Mouse (Mus musculus): ENCODE measurements around the gene Idh3a.
"Not testable (repeated sequence)": the region's sequence is repeated elsewhere in the genome, so short reads cannot be mapped to it uniquely, and the experiment has no call there.

Gene Idh3a

GRCm38 (mm10) chr9:54587863-54588262 lies 1.7 kb downstream of the Idh3a start:
- DNase-seq (ENCODE audit: low read depth): no peak

DNA sequence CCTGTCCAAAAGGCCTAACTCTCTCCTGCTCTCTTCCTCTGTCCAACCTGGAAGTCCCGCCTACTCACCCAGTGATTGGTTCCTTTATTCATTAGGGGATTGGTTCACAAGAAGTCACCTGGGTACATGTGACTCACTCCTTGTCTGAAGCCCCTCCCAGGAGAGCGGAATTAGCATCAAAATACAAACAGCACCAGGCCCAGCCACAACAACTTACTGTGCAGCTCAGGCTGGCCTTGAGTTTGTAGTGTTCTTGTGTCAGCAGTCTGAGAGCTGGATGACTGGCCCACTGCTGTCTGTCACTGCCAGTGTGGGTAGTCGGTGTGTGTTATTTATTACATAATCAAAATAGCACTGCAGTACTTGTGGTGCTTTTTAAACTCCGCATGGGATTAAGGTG lies 7.5 kb downstream of the Idh3a start:
- DNase-seq (ENCODE audit: low read depth): not testable (repeated sequence)

GRCm38 (mm10) chr9:54596752-54597465 lies 10.8 kb downstream of the Idh3a start:
- no peak for DNase-seq (ENCODE audit: low read depth)

- no peak for DNase-seq (ENCODE audit: low read depth)
These were observed 16.3 kb downstream of the Idh3a start for GRCm38 (mm10) chr9:54602386-54602785.

GRCm38 (mm10) chr9:54602916-54603315 lies 16.8 kb downstream of the Idh3a start:
- DNase-seq (ENCODE audit: low read depth): no peak

DNA sequence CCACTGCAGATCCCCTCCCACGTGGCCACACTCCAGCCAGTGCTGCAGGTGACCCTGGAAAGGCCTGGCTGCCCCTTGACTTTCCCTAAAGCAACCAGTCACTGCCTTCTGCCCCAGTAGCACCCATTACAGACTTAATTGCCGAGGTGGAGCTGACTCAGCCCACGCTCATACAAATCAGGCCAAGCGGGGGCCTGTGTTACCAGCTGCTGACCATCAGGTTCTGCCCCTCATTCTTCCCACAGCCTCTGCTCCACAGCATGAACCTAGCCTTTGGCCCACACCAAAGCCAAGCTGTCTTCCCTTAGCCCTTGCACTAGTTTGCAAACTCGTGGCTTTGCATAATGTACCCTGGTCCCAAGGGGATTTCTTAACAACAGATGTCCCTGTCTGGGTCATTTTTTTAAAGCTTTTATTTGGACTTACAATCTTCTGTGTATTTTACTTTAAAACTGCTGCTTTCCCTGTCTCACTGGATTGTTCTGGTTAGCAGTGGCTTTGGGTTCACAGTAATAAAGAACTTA lies 18.1 kb downstream of the Idh3a start:
- no peak for DNase-seq (ENCODE audit: low read depth)

- DNase-seq (ENCODE audit: low read depth): peak; percentile 63
These were observed 18.8 kb downstream of the Idh3a start for GRCm38 (mm10) chr9:54604886-54605285.

DNA sequence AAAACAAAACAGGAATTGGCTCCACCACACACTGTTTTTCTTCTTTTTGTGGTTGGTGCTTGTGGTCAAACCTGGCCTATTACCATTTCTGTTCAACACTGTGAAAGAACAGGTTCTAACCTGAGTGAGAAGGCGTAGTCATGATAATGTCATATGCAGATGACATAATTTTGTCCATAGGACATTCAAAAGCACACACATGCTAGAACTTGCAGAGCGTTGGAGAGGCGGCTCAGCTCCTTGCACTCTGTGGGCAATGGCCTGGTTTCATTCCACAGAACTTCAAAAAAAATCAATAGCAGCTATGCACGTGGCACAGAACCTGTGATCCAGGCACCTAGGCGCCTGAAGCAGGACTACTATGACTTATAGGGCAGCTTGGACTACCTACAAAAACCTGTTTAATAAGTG lies 26.7 kb downstream of the Idh3a start:
- DNase-seq (ENCODE audit: low read depth): peak; percentile 88

DNA sequence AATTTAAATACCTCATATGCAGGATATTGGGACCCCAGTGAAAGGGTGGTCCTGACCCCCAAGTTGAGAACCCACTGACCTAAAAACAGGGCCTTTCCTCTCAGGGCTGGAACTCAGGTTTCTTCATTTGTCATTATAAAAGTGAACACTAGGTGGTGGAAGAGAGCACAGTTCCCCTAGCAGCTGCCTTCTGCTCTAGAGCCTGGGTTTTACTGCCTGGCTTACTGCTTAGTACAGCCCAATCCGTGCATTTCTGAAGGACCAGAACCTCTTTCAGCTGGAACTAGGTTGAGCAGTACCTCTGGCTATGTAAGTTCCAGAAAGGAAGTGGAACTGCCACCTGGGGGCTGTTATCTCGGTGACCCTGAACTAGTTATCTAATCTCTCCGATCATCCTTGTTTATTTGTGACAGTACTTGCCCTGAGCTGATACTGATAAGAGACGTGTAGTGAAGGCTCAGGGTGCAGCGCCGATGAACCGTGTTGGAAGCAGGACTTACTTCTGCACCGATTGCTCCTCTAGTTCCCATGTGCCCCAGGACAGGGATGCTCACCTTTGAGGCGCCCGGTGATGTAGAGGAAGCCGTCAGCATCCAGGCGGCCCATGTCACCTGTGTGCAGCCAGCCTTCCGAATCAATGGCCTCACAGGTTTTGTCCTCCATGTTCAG lies 28.2 kb downstream of the Idh3a start:
- DNase-seq (ENCODE audit: low read depth): peak; percentile 86

DNA sequence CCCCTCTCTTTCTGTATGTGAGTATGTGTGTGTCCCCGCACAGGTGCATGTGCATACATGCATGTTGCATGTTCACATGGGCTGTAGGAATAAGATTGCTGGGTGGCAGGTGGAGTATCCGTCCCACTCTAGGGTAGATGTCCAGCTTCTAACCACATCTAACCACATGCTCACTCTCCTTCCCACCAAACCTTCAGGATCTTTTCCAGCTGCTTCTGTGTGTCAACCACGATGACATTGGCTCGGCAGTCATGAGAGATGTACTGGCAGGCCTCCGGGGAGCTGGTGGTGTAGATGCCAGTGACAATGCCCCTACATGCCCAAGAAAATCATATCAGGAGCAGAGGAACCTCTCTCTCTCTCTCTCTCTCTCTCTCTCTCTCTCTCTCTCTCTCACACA lies 41.1 kb downstream of the Idh3a start:
- DNase-seq (ENCODE audit: low read depth): no peak

DNA sequence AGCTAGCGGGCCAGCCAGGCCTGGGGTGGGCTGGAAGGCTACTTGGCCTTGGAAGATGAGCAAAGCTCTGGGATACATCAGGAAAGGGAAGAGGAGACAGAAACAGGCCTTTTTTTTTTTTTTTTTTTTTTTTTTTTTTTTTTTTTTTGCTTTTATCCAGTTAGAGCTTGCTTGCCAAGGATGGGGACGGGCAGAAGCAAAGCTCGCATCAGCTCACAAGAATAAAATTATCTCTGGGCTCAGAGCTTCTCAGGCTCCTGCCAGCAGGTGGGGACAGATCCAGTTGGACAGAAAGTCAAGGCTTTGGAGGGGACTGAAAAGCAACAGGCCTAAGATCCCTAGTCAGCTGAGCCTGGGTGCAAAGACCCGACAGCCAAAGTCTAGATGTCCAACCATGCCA lies 42.6 kb downstream of the Idh3a start:
- DNase-seq (ENCODE audit: low read depth): no peak

GRCm38 (mm10) chr9:54629613-54630261 lies 43.6 kb downstream of the Idh3a start:
- no peak for DNase-seq (ENCODE audit: low read depth)

GRCm38 (mm10) chr9:54630905-54631304 lies 44.8 kb downstream of the Idh3a start:
- DNase-seq (ENCODE audit: low read depth): peak; percentile 35

GRCm38 (mm10) chr9:54633401-54633800 lies 47.3 kb downstream of the Idh3a start:
- no peak for DNase-seq (ENCODE audit: low read depth)

GRCm38 (mm10) chr9:54637510-54638314 lies 51.6 kb downstream of the Idh3a start:
- no peak for DNase-seq (ENCODE audit: low read depth)

GRCm38 (mm10) chr9:54639192-54639591 lies 53.1 kb downstream of the Idh3a start:
- DNase-seq (ENCODE audit: low read depth): no peak

- no peak for DNase-seq (ENCODE audit: low read depth)
These were observed 55.4 kb downstream of the Idh3a start for GRCm38 (mm10) chr9:54641548-54641947.

GRCm38 (mm10) chr9:54642149-54642548 lies 56.0 kb downstream of the Idh3a start:
- DNase-seq (ENCODE audit: low read depth): no peak

DNA sequence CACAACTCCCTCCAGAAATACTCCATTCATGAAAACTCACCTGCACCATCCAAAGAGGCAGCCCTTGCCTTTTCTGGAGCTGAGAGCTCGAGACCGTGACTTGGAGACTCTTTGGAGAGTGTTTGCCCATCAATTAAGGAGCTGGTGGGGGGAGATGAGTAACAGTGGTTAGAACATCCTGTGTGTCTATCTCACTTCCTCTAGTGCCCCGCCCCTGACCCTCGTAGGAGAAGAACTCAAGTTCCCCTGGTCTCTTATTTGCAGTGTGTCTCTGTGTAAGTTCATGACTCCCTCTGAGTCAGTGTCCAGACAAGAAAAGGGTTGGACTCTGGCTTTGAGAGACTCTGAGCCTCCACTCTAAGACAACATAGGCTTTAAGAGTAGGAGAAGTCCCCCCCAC lies 56.4 kb downstream of the Idh3a start:
- DNase-seq (ENCODE audit: low read depth): peak; percentile 89

- DNase-seq (ENCODE audit: low read depth): no peak
These were observed 57.0 kb downstream of the Idh3a start for GRCm38 (mm10) chr9:54643179-54643578.

GRCm38 (mm10) chr9:54645530-54645929 lies 59.4 kb downstream of the Idh3a start:
- no peak for DNase-seq (ENCODE audit: low read depth)

DNA sequence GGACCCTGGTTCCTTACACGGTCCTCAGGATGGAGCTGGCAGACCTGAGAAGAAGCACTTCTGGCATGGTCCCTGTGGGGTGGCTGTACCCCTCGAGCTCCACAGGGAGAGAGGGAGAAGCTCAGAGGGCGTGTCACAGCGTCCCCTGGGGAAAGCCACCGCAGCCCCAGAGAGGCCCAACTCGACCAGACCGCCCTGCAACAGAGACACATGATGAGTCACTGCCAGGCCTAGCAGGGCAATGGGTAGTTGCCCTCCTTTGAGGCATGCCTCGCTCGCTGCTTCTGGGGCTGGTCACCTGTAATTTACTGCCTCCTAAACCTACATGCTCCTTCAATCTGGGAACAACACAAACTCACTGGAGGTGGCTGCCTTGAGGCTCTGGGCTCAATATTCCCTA lies 60.1 kb downstream of the Idh3a start:
- no peak for DNase-seq (ENCODE audit: low read depth)

Measured in induced T-regulatory cell, adult 2 months (primary cell).